Mouse (Mus musculus) right cerebral cortex, postnatal 25 days (tissue): Measurements from ENCODE around the gene Banp.

Source experiments
- DNase-seq: peaks from one replicate; pipeline ENCODE4 v3.0.0; 2022

Banp gene

GRCm38 (mm10) chr8:122022705-122023104, 73.2 kb downstream of the Banp start:
- DNase-seq = no peak

- no peak for DNase-seq
These were observed 76.0 kb downstream of the Banp start for GRCm38 (mm10) chr8:122025546-122025945.

GRCm38 (mm10) chr8:122028116-122028515, 78.6 kb downstream of the Banp start:
- DNase-seq = no peak

DNA sequence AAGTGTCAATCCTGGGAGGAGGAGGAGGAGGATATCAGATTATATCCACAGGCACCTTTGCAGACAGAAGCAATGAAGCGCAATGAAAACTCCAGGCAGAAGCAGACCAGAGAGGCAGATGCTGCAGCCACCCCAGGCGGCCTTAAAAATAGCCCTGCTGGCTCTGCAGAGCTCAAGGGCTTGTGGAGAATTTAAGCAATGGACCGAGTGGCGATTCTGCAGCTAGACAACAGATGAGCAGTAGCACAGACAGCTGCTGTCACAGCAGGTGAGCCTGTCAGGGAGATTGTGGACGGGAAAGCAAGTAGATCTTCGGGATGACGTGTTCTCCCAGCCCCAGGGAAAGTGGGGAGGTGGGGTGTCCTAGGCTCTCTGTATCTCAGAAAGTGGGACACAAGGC, 81.4 kb downstream of the Banp start:
- DNase-seq = no peak

DNA sequence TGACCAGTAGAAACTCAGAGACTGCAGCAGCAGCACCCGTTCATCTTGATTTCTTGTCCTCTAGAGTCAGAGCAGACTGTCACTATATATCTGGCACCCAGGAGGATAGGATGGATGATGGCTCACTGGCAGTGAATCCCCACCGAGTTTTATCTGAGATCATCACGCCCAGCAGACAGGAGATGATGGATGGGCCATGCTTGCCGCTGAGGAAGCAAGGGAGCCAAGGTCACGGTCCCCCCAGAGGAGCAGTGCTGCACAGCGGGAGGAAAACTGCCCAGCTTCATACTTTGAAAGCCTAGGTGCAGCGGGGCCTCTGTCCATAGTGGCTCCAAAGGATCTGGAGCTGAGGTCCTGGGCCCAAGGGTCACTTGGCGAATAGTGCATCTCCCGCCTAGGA, 83.2 kb downstream of the Banp start:
- no peak for DNase-seq

GRCm38 (mm10) chr8:122035543-122035942, 86.0 kb downstream of the Banp start:
- no peak for DNase-seq

DNA sequence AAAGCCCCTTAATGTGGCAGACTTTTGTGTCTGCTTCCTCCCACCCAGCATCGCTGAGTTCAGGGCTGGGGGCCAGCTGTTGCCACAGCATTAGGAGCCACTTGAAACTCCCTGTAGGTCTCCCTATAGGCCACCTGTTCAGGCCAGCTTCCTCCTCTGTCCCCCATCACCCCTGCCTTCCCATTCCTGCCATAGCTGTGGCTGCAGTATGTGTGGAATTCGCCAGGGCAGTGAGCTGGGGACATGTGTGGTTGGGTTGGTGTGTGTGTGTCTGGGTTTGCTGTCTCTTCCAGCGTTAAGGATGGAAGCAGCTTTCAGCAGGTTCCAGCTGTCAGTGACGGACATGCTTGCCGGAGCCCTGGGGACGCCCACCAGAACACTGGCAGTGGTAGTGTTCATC, 86.8 kb downstream of the Banp start:
- DNase-seq = no peak

DNA sequence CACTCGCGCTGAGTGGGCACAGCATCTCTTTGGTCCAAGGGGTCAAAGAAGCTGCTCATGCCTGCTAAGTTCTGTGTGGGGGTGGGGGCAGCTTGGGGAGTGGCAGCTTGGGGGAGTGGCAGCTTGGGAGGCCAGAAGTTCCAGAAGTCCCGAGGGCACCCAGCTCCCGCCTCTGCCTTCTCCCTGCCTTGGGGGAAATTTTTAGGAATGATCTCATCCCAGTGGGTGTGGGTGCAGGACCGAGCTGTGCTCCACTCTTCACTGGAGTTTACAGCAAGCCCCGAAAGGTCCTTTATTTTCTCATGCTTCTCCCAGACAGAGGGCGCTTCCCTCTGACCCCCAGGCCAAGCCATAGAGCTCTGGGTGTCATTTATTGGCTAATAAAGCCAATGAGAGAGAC, 87.7 kb downstream of the Banp start:
- DNase-seq = no peak

DNA sequence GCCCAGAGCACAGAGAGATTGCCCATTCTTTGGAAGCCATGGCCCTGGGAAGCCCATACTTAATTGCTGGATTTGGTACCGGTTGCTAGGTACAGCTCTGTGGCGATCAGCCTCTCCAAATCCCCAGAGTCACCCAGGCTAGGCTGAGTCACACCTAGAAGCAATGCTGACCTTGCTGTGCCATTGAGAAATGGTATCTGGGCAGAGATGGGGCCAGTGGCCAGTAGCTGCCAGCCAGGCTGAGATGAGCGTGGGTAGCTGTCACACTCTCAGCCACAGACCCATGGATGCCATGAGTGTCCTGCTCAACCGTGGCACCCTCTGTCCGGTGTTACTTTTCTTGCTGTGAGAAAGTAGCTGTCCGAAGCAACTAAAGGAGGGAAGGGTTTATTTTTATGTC, 88.5 kb downstream of the Banp start:
- no peak for DNase-seq

DNA sequence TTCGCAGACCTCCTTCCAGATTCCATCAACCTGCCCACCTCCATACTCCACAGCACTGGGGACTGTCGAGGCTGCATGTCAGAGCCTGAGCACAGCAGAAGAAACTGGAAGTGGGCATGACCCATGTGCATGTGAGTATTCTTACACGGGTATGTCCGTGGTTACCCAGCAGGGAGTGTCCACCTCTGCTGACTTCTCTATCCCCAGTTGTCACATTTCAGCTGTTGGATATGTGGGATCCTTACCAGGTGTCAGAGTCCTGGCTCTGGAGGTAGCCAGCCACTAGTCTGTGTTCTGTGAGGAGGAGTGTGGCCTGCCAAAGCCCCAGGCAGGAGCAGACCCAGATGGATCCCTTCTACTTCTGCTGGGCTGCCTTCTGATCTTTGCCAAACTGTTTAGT, 89.9 kb downstream of the Banp start:
- DNase-seq = no peak

DNA sequence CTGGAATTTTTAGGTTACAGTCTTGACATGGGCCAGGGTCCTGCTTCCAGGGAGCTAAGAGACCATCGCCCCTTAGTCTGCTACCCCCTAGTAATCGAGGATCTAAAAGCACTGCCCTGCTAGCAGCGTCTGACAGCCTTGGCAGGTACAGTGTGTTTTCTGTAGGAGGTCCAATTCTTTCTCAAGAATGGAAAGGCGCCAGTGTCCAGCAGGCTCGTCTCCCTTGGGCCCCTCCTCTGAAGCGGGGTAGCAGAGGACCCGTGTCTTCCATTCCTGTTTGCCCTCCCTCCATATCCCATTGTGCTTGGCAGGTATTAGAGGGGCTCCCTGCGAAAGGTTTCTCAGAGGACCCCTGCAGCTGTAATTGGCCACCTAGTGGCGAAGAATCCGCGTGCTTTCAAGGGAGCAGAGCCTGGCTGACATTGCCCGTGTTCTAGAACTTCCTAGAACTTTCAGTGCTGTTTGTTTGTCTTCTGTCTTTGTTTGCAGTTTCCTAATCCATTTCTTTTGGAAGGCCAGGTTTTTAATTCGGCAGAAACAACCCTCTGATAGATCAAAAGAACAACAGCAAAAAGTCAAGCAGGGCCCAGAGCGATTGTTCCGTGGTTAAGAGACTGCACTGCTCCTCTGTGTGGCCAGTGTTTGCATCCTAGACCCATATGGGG, 97.8 kb downstream of the Banp start:
- no peak for DNase-seq

DNA sequence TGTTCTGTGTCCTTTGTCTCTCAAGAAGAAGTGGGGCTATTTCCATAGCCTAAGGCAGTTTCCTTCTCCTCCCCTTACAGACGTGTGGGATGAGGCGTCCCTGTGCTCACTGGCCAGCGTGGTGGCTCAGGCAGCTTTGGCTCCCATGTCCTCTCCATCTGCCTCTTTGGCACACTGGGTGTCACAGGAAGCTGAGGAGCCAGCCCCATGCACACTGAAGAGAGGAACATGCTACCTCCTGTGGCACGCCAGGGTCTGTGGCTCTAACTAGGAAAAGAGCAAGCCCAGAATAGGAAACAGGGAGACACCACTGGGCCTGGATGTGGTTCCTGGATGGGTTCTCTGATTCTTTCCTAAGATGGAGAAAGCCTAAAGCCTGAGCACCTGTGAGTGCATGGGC, 99.7 kb downstream of the Banp start:
- DNase-seq = no peak

DNA sequence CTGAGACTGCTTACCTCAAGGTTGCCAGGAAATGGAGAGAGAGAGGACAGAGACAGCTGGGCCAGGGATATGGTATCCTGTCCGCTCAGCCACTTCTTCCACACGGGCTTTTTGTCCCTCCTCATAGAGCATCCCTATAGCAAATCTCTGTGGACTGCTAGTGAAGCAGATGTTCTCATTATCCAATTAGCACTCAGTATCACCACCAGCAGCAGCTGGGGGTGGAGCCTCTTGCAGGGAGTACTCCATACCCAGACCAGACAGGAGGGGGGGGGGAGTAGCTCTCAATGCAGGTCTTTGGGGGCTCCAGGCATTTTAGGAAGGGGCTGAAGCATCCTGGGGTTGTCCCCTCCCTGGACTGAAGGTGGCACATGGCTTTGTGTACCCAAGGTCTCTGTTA, 100.4 kb downstream of the Banp start:
- DNase-seq = no peak

DNA sequence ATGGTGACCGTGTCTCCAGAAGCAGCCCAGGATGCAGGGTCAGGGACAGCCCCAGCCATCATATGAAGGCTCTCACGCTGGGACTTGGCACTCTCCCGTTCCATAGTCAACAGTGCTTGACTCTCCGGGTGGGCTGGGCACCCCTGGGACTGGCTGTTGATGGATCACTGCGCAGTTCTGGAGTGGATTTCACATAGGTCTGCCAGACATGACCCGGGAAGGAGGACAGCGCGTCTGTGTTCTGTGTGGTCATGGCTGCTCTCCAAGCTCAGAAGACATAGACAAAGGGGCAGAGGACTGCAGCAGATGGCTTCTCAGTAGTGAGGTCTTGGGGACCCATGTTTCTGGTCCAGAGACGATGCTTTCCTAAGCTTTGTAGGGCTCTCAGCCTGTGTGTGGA, 101.1 kb downstream of the Banp start:
- DNase-seq = no peak

DNA sequence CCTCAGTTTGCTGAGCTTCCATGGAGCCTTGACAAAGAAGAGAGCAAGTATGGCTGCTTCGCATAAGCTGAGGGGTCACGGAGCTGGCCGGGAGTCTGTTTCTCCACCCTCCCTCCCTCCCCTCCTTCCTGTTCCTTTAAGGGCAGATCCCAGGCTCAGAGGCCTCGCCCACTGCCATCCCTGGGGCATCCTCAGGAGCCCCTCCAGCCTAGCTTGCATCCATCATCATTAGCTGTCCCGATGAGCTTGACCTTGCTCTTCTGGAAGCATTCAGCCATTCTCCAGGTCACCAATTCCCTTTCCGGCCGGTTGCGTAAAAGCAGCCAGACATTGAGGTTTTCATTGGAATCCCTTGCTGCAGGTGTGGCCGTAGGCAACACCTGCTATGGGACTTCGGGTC, 105.8 kb downstream of the Banp start:
- DNase-seq = no peak

GRCm38 (mm10) chr8:122056113-122056512, 106.6 kb downstream of the Banp start:
- no peak for DNase-seq

GRCm38 (mm10) chr8:122056882-122057281, 107.3 kb downstream of the Banp start:
- no peak for DNase-seq

DNA sequence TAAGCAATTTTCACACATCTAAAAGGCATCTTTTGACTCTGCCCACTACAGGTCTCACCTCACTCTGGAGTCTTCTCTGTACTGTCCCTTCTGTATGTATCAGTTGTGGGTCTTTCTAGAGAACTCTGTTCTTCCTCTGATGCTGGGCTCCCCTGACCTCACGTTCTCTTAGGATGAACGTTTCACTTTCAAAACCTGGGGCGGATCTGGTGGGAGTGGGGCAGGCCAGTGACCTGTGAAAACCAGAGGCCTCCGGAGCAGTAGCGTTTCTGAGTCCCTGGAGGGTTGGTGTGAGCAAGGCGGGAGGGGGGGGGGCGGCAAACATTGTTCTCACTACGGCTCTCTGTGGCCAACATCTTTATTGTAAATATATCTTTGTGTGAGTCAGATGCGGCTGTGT, 109.0 kb downstream of the Banp start:
- DNase-seq = no peak

- peak; percentile 59 for DNase-seq
These were observed 109.4 kb downstream of the Banp start for GRCm38 (mm10) chr8:122058951-122059350.

DNA sequence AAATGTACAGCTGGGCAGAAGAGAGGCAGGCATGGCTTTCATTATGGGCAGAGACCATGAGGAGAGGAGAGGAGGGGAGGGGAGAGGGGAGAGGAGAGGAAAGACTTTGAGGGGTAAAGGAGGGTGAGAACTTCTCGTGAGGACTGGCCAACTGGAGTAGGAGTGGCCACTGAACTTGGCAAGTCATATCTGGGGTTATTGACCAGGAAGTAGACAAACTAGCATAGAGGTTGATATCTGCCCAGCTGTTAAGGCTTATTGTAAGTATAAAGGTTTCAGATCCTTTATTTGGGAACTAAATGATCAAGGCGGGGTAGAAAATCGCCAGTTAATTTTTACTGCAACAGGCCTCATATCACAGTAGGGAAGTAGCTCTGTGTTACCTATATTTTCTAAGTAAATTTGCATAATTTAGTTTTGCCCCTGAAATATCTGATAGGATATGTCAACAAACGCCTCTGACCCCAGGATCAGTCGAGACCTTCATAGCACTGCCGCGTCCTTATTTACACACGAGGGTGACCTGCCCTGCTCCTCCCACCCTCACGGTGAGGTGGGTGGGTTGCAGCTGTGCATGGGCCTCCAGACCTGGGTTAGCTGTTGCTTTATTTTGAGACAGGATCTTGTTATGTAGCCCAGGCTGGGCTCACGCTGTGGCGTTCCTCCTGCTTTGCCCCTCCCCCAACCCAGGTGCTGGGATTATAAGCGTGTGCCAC, 113.1 kb downstream of the Banp start:
- no peak for DNase-seq

DNA sequence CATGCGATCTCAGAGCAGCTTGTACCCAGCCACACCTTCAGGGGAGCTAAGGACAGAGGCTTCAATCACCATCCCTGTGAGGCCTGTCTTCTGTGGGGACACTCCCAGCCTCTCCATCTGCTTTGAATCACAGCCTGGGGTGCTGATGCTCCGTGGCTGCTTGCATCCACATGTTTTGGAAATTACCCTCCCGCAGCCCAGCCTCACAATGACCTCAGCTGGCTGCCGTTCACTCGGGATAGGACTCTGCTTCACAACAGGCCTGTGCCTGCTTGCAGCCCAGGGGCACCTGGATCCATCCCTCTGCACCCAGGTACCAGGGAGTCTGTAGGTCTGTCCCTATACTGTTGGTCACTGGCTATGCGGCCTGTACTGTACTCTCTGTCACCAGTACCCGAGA, 114.8 kb downstream of the Banp start:
- DNase-seq = no peak

DNA sequence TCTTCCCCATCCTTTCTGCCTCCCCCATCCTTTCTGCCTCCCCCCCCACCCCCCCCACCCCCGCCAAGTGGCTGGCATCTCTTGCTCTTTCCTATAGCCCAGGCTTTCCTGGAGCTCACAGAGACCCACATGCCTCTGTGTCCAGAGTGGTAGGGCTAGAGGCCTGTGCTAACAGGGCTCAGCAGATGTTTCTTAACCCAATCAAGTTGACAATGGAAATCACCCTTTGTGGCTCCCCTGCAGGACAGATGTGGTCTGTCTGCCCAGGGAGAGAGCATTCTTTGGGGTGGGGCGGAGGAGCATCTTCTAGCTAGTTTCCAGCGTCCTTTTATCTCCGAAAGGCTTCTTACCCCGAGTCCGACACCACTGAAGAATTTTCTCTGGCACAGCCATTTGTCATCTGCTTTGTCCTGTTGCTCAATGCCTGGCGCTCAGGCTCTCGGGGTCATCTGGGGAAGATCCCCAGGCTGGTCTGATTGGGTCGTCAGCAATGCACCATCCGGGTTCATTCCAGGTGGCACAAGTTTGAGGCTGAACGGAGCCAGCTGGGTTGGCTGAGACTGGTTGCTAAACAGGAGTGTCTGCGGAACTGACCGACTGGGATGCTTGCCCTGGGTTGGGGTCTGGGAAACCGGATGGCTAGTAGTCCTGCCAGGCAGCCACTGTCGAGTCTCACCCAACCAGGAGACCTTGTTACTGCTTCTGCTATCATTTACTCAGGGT, 118.4 kb downstream of the Banp start:
- DNase-seq = no peak

DNA sequence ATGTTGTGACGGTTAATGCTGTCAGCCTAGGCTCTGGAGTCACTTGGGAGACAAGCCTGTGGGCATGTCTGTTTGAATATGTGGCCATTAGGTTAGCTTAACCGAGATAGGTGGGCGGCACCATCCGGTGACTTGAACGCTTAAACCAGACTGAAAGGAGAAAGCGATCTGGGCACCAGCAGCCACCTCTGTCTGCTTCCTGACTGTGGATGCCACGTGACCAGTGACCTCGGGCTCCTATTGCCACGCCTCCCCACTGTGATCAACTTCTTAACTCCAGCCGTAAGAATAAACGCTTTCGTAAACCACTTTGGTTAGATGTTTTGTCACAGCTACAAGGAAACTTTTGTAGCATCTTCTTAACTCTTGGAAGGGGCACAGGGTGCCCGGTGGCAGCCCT, 119.1 kb downstream of the Banp start:
- no peak for DNase-seq

- peak; percentile 48 for DNase-seq
These were observed 119.7 kb downstream of the Banp start for GRCm38 (mm10) chr8:122069281-122069680.
